ENCODE assay signal across 8 mouse cellular contexts in the genomic region with DNA sequence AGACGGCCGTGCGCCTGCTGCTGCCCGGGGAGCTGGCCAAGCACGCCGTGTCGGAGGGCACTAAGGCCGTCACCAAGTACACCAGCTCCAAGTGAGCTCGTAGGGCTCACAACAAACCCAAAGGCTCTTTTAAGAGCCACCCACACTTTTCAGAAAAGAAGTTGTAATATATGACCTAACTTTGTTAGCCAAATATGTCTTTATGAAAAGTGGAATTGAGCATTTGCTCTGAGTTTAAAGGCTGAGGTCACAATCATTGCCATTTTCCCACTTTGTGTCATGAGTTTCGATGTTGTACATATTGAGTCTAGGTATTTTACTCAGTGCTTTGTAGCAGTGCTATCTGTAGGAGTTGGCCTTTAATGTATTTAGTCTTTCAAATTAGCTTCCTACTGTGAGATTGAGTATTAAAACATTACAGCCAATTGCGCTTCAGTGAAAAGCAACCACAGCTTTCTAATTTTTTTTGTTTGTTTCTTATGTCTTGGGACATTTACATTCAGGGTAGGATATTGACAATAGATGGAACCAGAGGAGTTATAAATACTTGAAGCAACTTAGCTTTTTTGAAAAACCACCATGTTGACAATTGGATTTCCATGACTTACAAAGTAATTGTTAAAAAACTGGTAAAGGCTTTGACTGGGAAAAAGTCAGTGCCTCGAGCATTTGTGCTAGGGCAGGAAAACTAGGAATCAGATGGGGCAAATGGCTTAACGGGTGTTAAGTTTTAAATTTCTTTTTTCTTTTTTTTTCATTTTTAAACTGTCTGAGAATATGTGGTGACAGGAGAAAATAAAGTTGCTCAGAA. TPM values are rescaled to one million over a fixed set of nuclear protein-coding genes. Genes with fewer than 3 reads are reported as not detected.
DNase-seq lines count a peak whose midpoint lies in the region; ATAC-seq and TF ChIP-seq lines count a peak whose summit lies in the region.

No protein-coding gene starts in this region.

- no peak for TF ChIP-seq EP300 in liver, postnatal 0 days (IDR thresholded peaks at IDR 0.05; ENCODE audit: low read depth)

- TF ChIP-seq CTCF in liver, postnatal 0 days (IDR thresholded peaks at IDR 0.05; ENCODE audit: low read depth), result no peak

- no peak for DNase-seq in heart, postnatal 36 days
- peak; percentile 55 for DNase-seq in Muller cell, postnatal 12 days (ENCODE audit: inconsistent ontology term)
- DNase-seq in liver, postnatal 0 days, result no peak
- no peak for DNase-seq in urinary bladder, postnatal 10 days (ENCODE audit: low spot score)
- DNase-seq in left cerebral cortex, postnatal 10 days (ENCODE audit: extremely low spot score in 1 of 2, low spot score in 2 of 2), result no peak
- DNase-seq in layer of hippocampus, adult 8-10 months (ENCODE audit: low spot score in 2 of 2), result no peak

- 5% methylated on average over 13 of the region's 13 CpGs for WGBS in heart, embryonic 12.5 days
- 2% methylated on average over 10 of the region's 13 CpGs for WGBS in forebrain, embryonic 16.5 days
- WGBS in liver, postnatal 0 days (ENCODE audit: insufficient replicate concordance), result 8% methylated on average over 10 of the region's 13 CpGs

- H3K27me3 ChIP-seq in heart, embryonic 12.5 days (replicated peaks), result no peaks in the 10 kb centered on the region
- H3K27me3 ChIP-seq in forebrain, embryonic 16.5 days (replicated peaks; ENCODE audit: control insufficient read depth, insufficient read depth, low read length), result no peaks in the 10 kb centered on the region
- H3K27me3 ChIP-seq in liver, postnatal 0 days (ENCODE audit: insufficient read depth, low read length), result no peaks in the 10 kb centered on the region

- intact Hi-C loops in heart, postnatal 36 days (cut with DNase I), result loop anchor here (5.0 to 10.0 kb wide), 2 partner anchors 165 to 1922 kb away; a partner anchor contains a TSS
- intact Hi-C loops in left cerebral cortex, postnatal 10 days (cut with DNase I), result no loop called here

- H3K4me1 ChIP-seq in heart, embryonic 12.5 days (replicated peaks), result peaks cover 11% of the 10 kb centered on the region
- H3K4me1 ChIP-seq in forebrain, embryonic 16.5 days (replicated peaks; ENCODE audit: control insufficient read depth, insufficient read depth, low read length), result peaks cover 12% of the 10 kb centered on the region
- peaks cover 10% of the 10 kb centered on the region for H3K4me1 ChIP-seq in liver, postnatal 0 days (ENCODE audit: insufficient read depth)

- no peak for ATAC-seq in heart, embryonic 12.5 days (ENCODE audit: insufficient number of reproducible peaks, low FRiP score)
- ATAC-seq in forebrain, embryonic 16.5 days, result no peak
- peak; percentile 5 for ATAC-seq in liver, postnatal 0 days

- H3K9ac ChIP-seq in heart, embryonic 12.5 days, result peak overlapping the region; percentile 68
- H3K9ac ChIP-seq in forebrain, embryonic 16.5 days (replicated peaks; ENCODE audit: low read depth, low read length), result peak overlapping the region; percentile 49
- peak overlapping the region; percentile 53 for H3K9ac ChIP-seq in liver, postnatal 0 days (replicated peaks)

- H3K4me3 ChIP-seq in heart, embryonic 12.5 days, result peak overlapping the region; percentile 39
- H3K4me3 ChIP-seq in forebrain, embryonic 16.5 days (replicated peaks; ENCODE audit: low read length), result peak overlapping the region; percentile 46
- H3K4me3 ChIP-seq in liver, postnatal 0 days (ENCODE audit: low read depth, low read length), result peak overlapping the region; percentile 51

- H3K27ac ChIP-seq in heart, embryonic 12.5 days (ENCODE audit: poor library complexity, severe bottlenecking), result peak overlapping the region; percentile 100
- H3K27ac ChIP-seq in forebrain, embryonic 16.5 days (ENCODE audit: low read length), result peak overlapping the region; percentile 96
- peak overlapping the region; percentile 99 for H3K27ac ChIP-seq in liver, postnatal 0 days (ENCODE audit: low read depth)

- H3K36me3 ChIP-seq in heart, embryonic 12.5 days, result no peaks in the 10 kb centered on the region
- H3K36me3 ChIP-seq in forebrain, embryonic 16.5 days (ENCODE audit: control insufficient read depth, insufficient read depth), result no peaks in the 10 kb centered on the region
- no peaks in the 10 kb centered on the region for H3K36me3 ChIP-seq in liver, postnatal 0 days (replicated peaks; ENCODE audit: insufficient read depth, low read length)

- peak overlapping the region; percentile 65 for H3K4me2 ChIP-seq in heart, embryonic 12.5 days
- peak overlapping the region; percentile 84 for H3K4me2 ChIP-seq in forebrain, embryonic 16.5 days (ENCODE audit: low read length)
- peak overlapping the region; percentile 65 for H3K4me2 ChIP-seq in liver, postnatal 0 days (ENCODE audit: low read depth, low read length)

- no peaks in the 10 kb centered on the region for H3K9me3 ChIP-seq in heart, embryonic 12.5 days (replicated peaks)
- H3K9me3 ChIP-seq in forebrain, embryonic 16.5 days (ENCODE audit: control insufficient read depth, low read length), result no peaks in the 10 kb centered on the region
- H3K9me3 ChIP-seq in liver, postnatal 0 days (ENCODE audit: low read length), result no peaks in the 10 kb centered on the region

RNA-seq across cellular contexts. Expression of a gene that starts 0.8 kb away (rescaled TPM):
- 0.88 and 1.4 TPM in 2 replicates for polyA plus RNA-seq in heart, embryonic 12.5 days (2016; fragmentation: Nextera tagmentation; extraction: Ambion mirVana)
- total RNA-seq in heart, postnatal 36 days (2021), result 10 to 100 TPM in 1 of 2 experiments, 1 to 10 TPM in 1; 9.8 to 12.0 TPM
- 0.86 and 0.95 TPM in 2 replicates for polyA plus RNA-seq in forebrain, embryonic 16.5 days (2015; fragmentation: Nextera tagmentation; extraction: Ambion mirVana)
- polyA plus RNA-seq in liver, postnatal 0 days (2015; fragmentation: Nextera tagmentation; extraction: Ambion mirVana), result 1.6 and 2.7 TPM in 2 replicates
- 10 to 100 TPM; 25.4 to 26.6 TPM for total RNA-seq in left cerebral cortex, postnatal 10 days (2021)
- total RNA-seq in layer of hippocampus, adult 8-10 months (2022), result 10 to 100 TPM; 14.1 to 21.7 (median 16.7) TPM

RNA-seq across cellular contexts. Expression of a gene that starts 1.9 kb away (rescaled TPM):
- 3.0 and 5.1 TPM in 2 replicates for polyA plus RNA-seq in heart, embryonic 12.5 days (2016; fragmentation: Nextera tagmentation; extraction: Ambion mirVana)
- total RNA-seq in heart, postnatal 36 days (2021), result 1 to 10 TPM; 6.5 to 9.3 TPM
- 1.6 and 2.0 TPM in 2 replicates for polyA plus RNA-seq in forebrain, embryonic 16.5 days (2015; fragmentation: Nextera tagmentation; extraction: Ambion mirVana)
- polyA plus RNA-seq in liver, postnatal 0 days (2015; fragmentation: Nextera tagmentation; extraction: Ambion mirVana), result 2.8 and 3.5 TPM in 2 replicates
- 10 to 100 TPM; 13.2 to 15.0 TPM for total RNA-seq in left cerebral cortex, postnatal 10 days (2021)
- total RNA-seq in layer of hippocampus, adult 8-10 months (2022), result 1 to 10 TPM in 3 of 4 experiments, not detected in 1; 1.7 to 3.1 (median 2.7) TPM

RNA-seq across cellular contexts. Expression of a gene that starts 3.6 kb away (rescaled TPM):
- 16.7 and 20.9 TPM in 2 replicates for polyA plus RNA-seq in heart, embryonic 12.5 days (2016; fragmentation: Nextera tagmentation; extraction: Ambion mirVana)
- total RNA-seq in heart, postnatal 36 days (2021), result 10 to 100 TPM; 11.9 to 16.8 TPM
- polyA plus RNA-seq in forebrain, embryonic 16.5 days (2015; fragmentation: Nextera tagmentation; extraction: Ambion mirVana), result 14.5 and 16.2 TPM in 2 replicates
- 46.5 and 47.4 TPM in 2 replicates for polyA plus RNA-seq in liver, postnatal 0 days (2015; fragmentation: Nextera tagmentation; extraction: Ambion mirVana)
- 10 to 100 TPM; 43.9 to 44.2 TPM for total RNA-seq in left cerebral cortex, postnatal 10 days (2021)
- total RNA-seq in layer of hippocampus, adult 8-10 months (2022), result 10 to 100 TPM; 18.6 to 28.1 (median 23.5) TPM

RNA-seq across cellular contexts. Expression of a gene that starts 4.8 kb away (rescaled TPM):
- 3.4 and 3.5 TPM in 2 replicates for polyA plus RNA-seq in heart, embryonic 12.5 days (2016; fragmentation: Nextera tagmentation; extraction: Ambion mirVana)
- total RNA-seq in heart, postnatal 36 days (2021), result 10 to 100 TPM; 20.4 to 22.0 TPM
- polyA plus RNA-seq in forebrain, embryonic 16.5 days (2015; fragmentation: Nextera tagmentation; extraction: Ambion mirVana), result 4.9 and 6.7 TPM in 2 replicates
- polyA plus RNA-seq in liver, postnatal 0 days (2015; fragmentation: Nextera tagmentation; extraction: Ambion mirVana), result 10.2 and 16.0 TPM in 2 replicates
- total RNA-seq in left cerebral cortex, postnatal 10 days (2021), result 10 to 100 TPM; 37.4 to 47.0 TPM
- 10 to 100 TPM in 2 of 4 experiments, 1 to 10 TPM in 2; 3.1 to 10.4 (median 8.0) TPM for total RNA-seq in layer of hippocampus, adult 8-10 months (2022)

RNA-seq across cellular contexts. Expression of a gene that starts 8.7 kb away (rescaled TPM):
- 36.5 and 41.9 TPM in 2 replicates for polyA plus RNA-seq in heart, embryonic 12.5 days (2016; fragmentation: Nextera tagmentation; extraction: Ambion mirVana)
- 100 to 1,000 TPM; 186 to 225 TPM for total RNA-seq in heart, postnatal 36 days (2021)
- polyA plus RNA-seq in forebrain, embryonic 16.5 days (2015; fragmentation: Nextera tagmentation; extraction: Ambion mirVana), result 16.7 and 22.7 TPM in 2 replicates
- 69.6 and 74.1 TPM in 2 replicates for polyA plus RNA-seq in liver, postnatal 0 days (2015; fragmentation: Nextera tagmentation; extraction: Ambion mirVana)
- total RNA-seq in left cerebral cortex, postnatal 10 days (2021), result 10 to 100 TPM; 75.9 to 81.0 TPM
- 10 to 100 TPM; 39.1 to 69.2 (median 53.5) TPM for total RNA-seq in layer of hippocampus, adult 8-10 months (2022)
